Mouse (Mus musculus): ENCODE measurements around the gene Gm6793. TPM values are rescaled to one million over a fixed set of nuclear protein-coding genes. Genes with fewer than 3 reads are reported as not detected.

Gm6793 gene
- total RNA-seq (2023) = 0.46 TPM

DNA sequence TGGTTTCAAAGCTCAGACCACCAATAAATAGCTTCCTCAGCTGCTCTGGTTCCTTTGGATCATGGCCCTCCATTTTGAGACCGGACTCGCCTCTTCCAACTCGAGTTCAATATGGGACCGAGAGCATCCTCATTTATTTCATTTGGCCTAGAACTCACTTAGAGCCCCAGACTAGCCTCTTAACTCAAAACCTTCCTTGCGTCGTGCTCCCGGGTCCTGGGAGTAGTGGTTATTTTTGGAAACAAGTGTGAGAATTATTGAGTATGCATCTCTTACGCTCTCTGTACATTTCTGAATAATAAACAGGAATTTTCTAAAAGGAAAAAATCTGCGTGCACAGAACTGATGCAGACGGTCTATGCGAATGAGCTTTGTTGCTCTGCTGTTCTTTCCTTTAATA, at the start of gene Gm6793:
TSS of gene Gm6793 (minus strand) at position 101 of the 400 bp plus-strand sequence.

DNA sequence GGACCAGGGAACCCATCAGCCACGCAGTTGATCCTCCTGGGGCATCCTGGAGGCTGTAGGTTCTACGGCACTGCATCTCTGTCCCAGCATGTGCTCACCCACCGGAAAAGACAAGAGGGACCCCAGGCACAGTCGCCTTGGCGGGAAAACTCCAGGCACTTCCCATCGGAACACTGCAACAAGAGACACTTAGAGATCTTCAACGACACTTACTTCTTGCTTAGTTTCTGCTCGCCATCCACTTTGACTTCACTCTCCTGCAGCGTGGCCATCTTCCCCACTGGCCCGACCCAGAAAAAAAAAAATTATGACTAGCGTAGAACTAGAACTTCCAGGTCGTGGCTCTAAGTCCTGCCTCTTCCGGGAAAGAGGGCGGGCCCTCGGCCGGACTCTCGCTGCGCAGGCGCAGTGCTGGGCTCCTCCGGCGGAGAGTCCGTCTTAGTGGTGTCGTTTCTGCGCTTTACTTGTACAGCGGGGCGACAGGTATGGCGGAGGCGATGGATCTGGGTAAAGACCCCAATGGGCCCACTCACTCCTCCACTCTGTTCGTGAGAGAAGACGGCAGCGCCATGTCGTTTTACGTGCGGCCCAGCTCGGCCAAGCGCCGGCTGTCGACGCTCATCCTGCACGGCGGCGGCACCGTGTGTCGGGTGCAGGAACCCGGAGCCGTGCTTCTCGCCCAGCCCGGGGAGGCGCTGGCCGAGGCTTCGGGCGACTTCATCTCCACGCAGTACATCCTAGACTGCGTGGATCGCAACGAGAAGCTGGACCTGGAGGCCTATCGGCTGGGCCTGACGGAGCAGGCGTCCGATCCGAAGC, 3.6 kb downstream of the Gm6793 start, which contains the start of the genes Kars and Terf2ip:
TSS of gene Kars (minus strand) at position 327 of the 819 bp plus-strand sequence.
TSS of gene Terf2ip (plus strand) at position 402 of the 819 bp plus-strand sequence.

DNA sequence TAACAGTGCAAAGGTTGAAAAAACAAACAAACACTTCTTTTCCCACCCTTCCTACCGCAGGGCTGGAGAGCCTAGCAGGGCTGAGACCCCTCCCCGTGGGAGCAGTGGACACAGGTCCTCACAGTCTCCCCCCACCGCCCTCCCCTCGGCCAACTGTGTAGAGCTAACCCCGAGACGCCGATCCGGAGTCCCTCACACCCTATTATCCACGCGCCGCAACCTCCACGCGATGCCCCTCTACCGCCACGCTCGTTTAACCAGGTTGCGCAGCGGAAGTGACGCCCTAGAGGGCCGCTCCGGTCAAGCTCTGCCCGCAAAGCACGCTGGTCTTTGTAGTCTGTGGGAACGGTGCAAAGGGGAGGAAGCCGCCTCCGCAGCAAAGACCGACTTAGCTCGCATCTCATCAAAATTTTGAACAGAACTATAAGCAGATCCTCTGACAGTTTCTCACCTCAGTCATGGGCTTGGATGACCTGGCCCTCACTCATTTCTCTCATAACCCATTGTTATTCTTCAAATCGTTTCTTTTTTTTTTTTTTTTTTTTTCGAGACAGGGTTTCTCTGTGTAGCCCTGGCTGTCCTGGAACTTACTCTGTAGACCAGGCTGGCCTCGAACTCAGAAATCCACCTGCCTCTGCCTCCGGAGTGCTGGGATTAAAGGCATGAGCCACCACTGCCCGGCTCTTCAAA, 22.7 kb downstream of the Gm6793 start, which contains the start of gene Adat1:
TSS of gene Adat1 (minus strand) at position 290 of the 690 bp plus-strand sequence.

Other genes with a start within 250 kb of the Gm6793 start
- gene Cfdp1, start 160.7 kb downstream of the Gm6793 start, total RNA-seq (2023) = 37.2 TPM
- gene Tmem170, start 138.3 kb downstream of the Gm6793 start, total RNA-seq (2023) = 2.5 TPM
- gene Chst5, start 104.6 kb downstream of the Gm6793 start, total RNA-seq (2023) = not detected
- gene Tmem231, start 81.2 kb downstream of the Gm6793 start, total RNA-seq (2023) = 0.98 TPM
- gene Gabarapl2, start 74.3 kb downstream of the Gm6793 start, total RNA-seq (2023) = 92.2 TPM
- gene Adat1, start 22.7 kb downstream of the Gm6793 start, total RNA-seq (2023) = 4.9 TPM
- gene Kars, start 3.7 kb downstream of the Gm6793 start, total RNA-seq (2023) = 82.9 TPM
- 12.7 TPM for gene Terf2ip, start 3.6 kb downstream of the Gm6793 start, total RNA-seq (2023)

Data from CD8-positive naive resting alpha-beta T cell, adult 57 days (primary cell).